Mouse (Mus musculus) heart, embryonic 12.5 days (tissue): ENCODE results near the gene Ccdc121. TPM values are rescaled to one million over a fixed set of nuclear protein-coding genes. Genes with fewer than 3 reads are reported as not detected.
"Not testable (repeated sequence)": the region's sequence is repeated elsewhere in the genome, so short reads cannot be mapped to it uniquely, and the experiment has no call there.

Experiments
- ATAC-seq: fragments of 200-750 bp; cut with Nextera tagmentation; 2 replicates; pipeline ENCODE4 v1.8.0; 2017; ENCODE audit warnings: moderate TSS enrichment, moderate library complexity; ENCODE audit not compliant: insufficient number of reproducible peaks, low FRiP score
- H3K27ac ChIP-seq: fragments of 300-500 bp; sonication (generic); 2 replicates; pipeline ENCODE4 v1.5.1; 2016; ENCODE audit warnings: mild to moderate bottlenecking, moderate library complexity; ENCODE audit not compliant: poor library complexity, severe bottlenecking
- H3K27me3 ChIP-seq: fragments of 300-500 bp; sonication (generic); replicated peaks from 2 replicates; pipeline ENCODE4 v1.6.1; 2016; ENCODE audit warnings: mild to moderate bottlenecking, moderate library complexity
- H3K36me3 ChIP-seq: fragments of 300-500 bp; sonication (generic); 2 replicates; pipeline ENCODE4 v1.6.1; 2016; ENCODE audit warnings: mild to moderate bottlenecking, moderate library complexity
- H3K4me1 ChIP-seq: fragments of 300-500 bp; sonication (generic); replicated peaks from 2 replicates; pipeline ENCODE4 v1.6.1; 2016; ENCODE audit warnings: mild to moderate bottlenecking
- H3K4me2 ChIP-seq: fragments of 300-500 bp; sonication (generic); 2 replicates; pipeline ENCODE4 v1.6.1; 2016; ENCODE audit warnings: mild to moderate bottlenecking, moderate library complexity
- H3K4me3 ChIP-seq: fragments of 300-500 bp; sonication (generic); 2 replicates; pipeline ENCODE4 v1.5.1; 2016; ENCODE audit warnings: mild to moderate bottlenecking
- H3K9ac ChIP-seq: fragments of 300-500 bp; sonication (generic); 2 replicates; pipeline ENCODE4 v1.6.1; 2016; ENCODE audit warnings: mild to moderate bottlenecking, moderate library complexity
- H3K9me3 ChIP-seq: fragments of 300-500 bp; sonication (generic); replicated peaks from 2 replicates; pipeline ENCODE4 v1.6.1; 2016; ENCODE audit warnings: mild to moderate bottlenecking, moderate library complexity
- WGBS: fragments of 180-500 bp; shearing (Covaris S2); methylation state at CpG from one replicate; pipeline ENCODE4 v1.1.7; 2016; 5-methylcytosine and 5-hydroxymethylcytosine counted together
- polyA plus RNA-seq: library from polyadenylated mRNA; unstranded; fragments of >200 nt; fragmentation: Nextera tagmentation; extraction: Ambion mirVana; gene quantifications from 2 replicates; pipeline ENCODE4 v1.2.1, GENCODE M21; 2016

Ccdc121 gene
- polyA plus RNA-seq, 1 experiment from 2014 or later: 0.31 TPM

- Histone ChIP-seq H3K27me3 (no peaks in the 10 kb centered on the region), H3K4me2 (no peak overlapping the region), H3K4me1 (peaks cover 20% of the 10 kb centered on the region), H3K27ac (no peak overlapping the region), H3K4me3 (no peak overlapping the region), H3K9me3 (no peaks in the 10 kb centered on the region), H3K36me3 (no peaks in the 10 kb centered on the region), H3K9ac (no peak overlapping the region)
- no peak for ATAC-seq
- 83% methylated on average over 9 of the region's 9 CpGs for WGBS
Measured at GRCm38 (mm10) chr1:181537627-181538525, 26.6 kb upstream of the Ccdc121 start.

GRCm38 (mm10) chr1:181535165-181535873 lies 24.1 kb upstream of the Ccdc121 start:
- Histone ChIP-seq H3K27me3 (no peaks in the 10 kb centered on the region), H3K9ac (no peak overlapping the region), H3K27ac (0 out of 2 replicates have a peak overlapping the region, but pooled peaks have one; percentile 39), H3K4me2 (no peak overlapping the region), H3K36me3 (no peaks in the 10 kb centered on the region), H3K4me1 (peaks cover 23% of the 10 kb centered on the region), H3K4me3 (no peak overlapping the region), H3K9me3 (no peaks in the 10 kb centered on the region)
- 39% methylated on average over 10 of the region's 10 CpGs for WGBS
- ATAC-seq: peak; percentile 63

GRCm38 (mm10) chr1:181529368-181529767 lies 18.1 kb upstream of the Ccdc121 start:
- Histone ChIP-seq H3K4me3 (no peak overlapping the region), H3K9ac (no peak overlapping the region), H3K27ac (no peak overlapping the region), H3K4me2 (no peak overlapping the region), H3K36me3 (no peaks in the 10 kb centered on the region), H3K27me3 (no peaks in the 10 kb centered on the region), H3K4me1 (peaks cover 8% of the 10 kb centered on the region), H3K9me3 (peaks cover 3% of the 10 kb centered on the region; the same call in 1 of the 2 replicates)
- 50% methylated on average over 4 of the region's 4 CpGs for WGBS
- peak; percentile 61; the same call in 1 of the 2 replicates for ATAC-seq

GRCm38 (mm10) chr1:181525996-181526395 lies 14.7 kb upstream of the Ccdc121 start:
- 54% methylated on average over 5 of the region's 5 CpGs for WGBS
- Histone ChIP-seq H3K27ac (no peak overlapping the region), H3K4me1 (peaks cover 8% of the 10 kb centered on the region), H3K4me2 (no peak overlapping the region), H3K27me3 (peaks cover 7% of the 10 kb centered on the region; the same call in 1 of the 2 replicates), H3K4me3 (no peak overlapping the region), H3K9me3 (peaks cover 3% of the 10 kb centered on the region; the same call in 1 of the 2 replicates), H3K9ac (no peak overlapping the region), H3K36me3 (no peaks in the 10 kb centered on the region)
- no peak for ATAC-seq

- Histone ChIP-seq H3K4me1 (peaks cover 8% of the 10 kb centered on the region; the same call in 1 of the 2 replicates), H3K4me3 (no peak overlapping the region), H3K27me3 (peaks cover 7% of the 10 kb centered on the region; the same call in 1 of the 2 replicates), H3K9me3 (peaks cover 3% of the 10 kb centered on the region; the same call in 1 of the 2 replicates), H3K9ac (no peak overlapping the region), H3K36me3 (no peaks in the 10 kb centered on the region), H3K27ac (no peak overlapping the region), H3K4me2 (no peak overlapping the region)
- ATAC-seq: no peak
- 62% methylated on average over 5 of the region's 5 CpGs for WGBS
Measured at GRCm38 (mm10) chr1:181523831-181524230, 12.6 kb upstream of the Ccdc121 start.

- Histone ChIP-seq H3K27ac (no peak overlapping the region), H3K4me2 (no peak overlapping the region), H3K9me3 (no peaks in the 10 kb centered on the region), H3K9ac (no peak overlapping the region), H3K27me3 (peaks cover 7% of the 10 kb centered on the region; the same call in 1 of the 2 replicates), H3K36me3 (no peaks in the 10 kb centered on the region), H3K4me3 (no peak overlapping the region), H3K4me1 (peaks cover 8% of the 10 kb centered on the region; the same call in 1 of the 2 replicates)
- 69% methylated on average over 11 of the region's 11 CpGs for WGBS
- ATAC-seq: no peak
Measured at GRCm38 (mm10) chr1:181521401-181522091, 10.3 kb upstream of the Ccdc121 start.

GRCm38 (mm10) chr1:181519137-181519536 lies 7.9 kb upstream of the Ccdc121 start:
- Histone ChIP-seq H3K9me3 (no peaks in the 10 kb centered on the region), H3K4me2 (no peak overlapping the region), H3K36me3 (no peaks in the 10 kb centered on the region), H3K4me3 (no peak overlapping the region), H3K27me3 (peaks cover 7% of the 10 kb centered on the region; the same call in 1 of the 2 replicates), H3K9ac (no peak overlapping the region), H3K27ac (no peak overlapping the region), H3K4me1 (peaks cover 8% of the 10 kb centered on the region; the same call in 1 of the 2 replicates)
- 74% methylated on average over 4 of the region's 4 CpGs for WGBS
- no peak for ATAC-seq

GRCm38 (mm10) chr1:181518046-181518445 lies 6.8 kb upstream of the Ccdc121 start:
- no peak overlapping the region for H3K4me2 ChIP-seq
- peaks cover 7% of the 10 kb centered on the region; the same call in 1 of the 2 replicates for H3K27me3 ChIP-seq
- 0 out of 2 replicates have a peak, but pooled peaks cover 5% of the 10 kb centered on the region for H3K4me1 ChIP-seq
- no peak overlapping the region for H3K4me3 ChIP-seq
- WGBS: 72% methylated on average over 9 of the region's 9 CpGs
- no peaks in the 10 kb centered on the region for H3K36me3 ChIP-seq
- no peak for ATAC-seq
- no peak overlapping the region for H3K9ac ChIP-seq
- H3K27ac ChIP-seq: no peak overlapping the region
- H3K9me3 ChIP-seq: no peaks in the 10 kb centered on the region

- no peak overlapping the region for H3K4me3 ChIP-seq
Measured at GRCm38 (mm10) chr1:181512430-181513129, 1.3 kb upstream of the Ccdc121 start.

GRCm38 (mm10) chr1:181510855-181511254 lies 396 bp downstream of the Ccdc121 start:
- H3K4me3 ChIP-seq, H3K4me1 ChIP-seq, H3K36me3 ChIP-seq, H3K27ac ChIP-seq, H3K9me3 ChIP-seq, ATAC-seq, H3K27me3 ChIP-seq, H3K9ac ChIP-seq: not testable (repeated sequence)
- WGBS: 64% methylated on average over 11 of the region's 11 CpGs
- H3K4me2 ChIP-seq: peak overlapping the region; percentile 17

More at GRCm38 (mm10) chr1:181512430-181513129, 1.3 kb upstream of the Ccdc121 start:
- Histone ChIP-seq H3K4me1 (0 out of 2 replicates have a peak, but pooled peaks cover 4% of the 10 kb centered on the region), H3K27ac (no peak overlapping the region), H3K36me3 (no peaks in the 10 kb centered on the region), H3K4me2 (no peak overlapping the region), H3K9ac (no peak overlapping the region), H3K27me3 (no peaks in the 10 kb centered on the region), H3K9me3 (no peaks in the 10 kb centered on the region)
- ATAC-seq: no peak
- WGBS: 79% methylated on average over 15 of the region's 15 CpGs
